ENCODE assay signal across 34 mouse cellular contexts in genomic region chr13:53753049-53753448, GRCm38 (mm10).
"Had no signal": no experiment of that assay in that cellular context is flagged by ENCODE, and none has a peak within 500 bp of the region (broad histone marks: within the 10 kb centered on the region; RNA-seq: fewer than 3 reads in every experiment).

No protein-coding gene starts in this region.

- H3K9me3 ChIP-seq: heart, embryonic 13.5 days; heart, embryonic 15.5 days; hindbrain, embryonic 10.5 days; hindbrain, embryonic 12.5 days; hindbrain, embryonic 13.5 days; hindbrain, embryonic 15.5 days; intestine, embryonic 15.5 days; kidney, embryonic 15.5 days had no signal

- ATAC-seq: hindbrain, embryonic 16.5 days; hindbrain, postnatal 0 days; inflammation-experienced regulatory T-cells, adult 6 months; intestine, embryonic 15.5 days; intestine, embryonic 16.5 days; intestine, postnatal 0 days had no signal

- H3K27me3 ChIP-seq: hindbrain, embryonic 12.5 days; hindbrain, embryonic 15.5 days; intestine, embryonic 15.5 days had no signal

- H3K9ac ChIP-seq: heart, embryonic 13.5 days; heart, embryonic 15.5 days; hindbrain, embryonic 12.5 days; hindbrain, embryonic 13.5 days; hindbrain, embryonic 14.5 days; hindbrain, embryonic 15.5 days; intestine, embryonic 15.5 days; kidney, embryonic 15.5 days had no signal

- H3K36me3 ChIP-seq: heart, embryonic 13.5 days; heart, embryonic 15.5 days; hindbrain, embryonic 10.5 days; hindbrain, embryonic 12.5 days; hindbrain, embryonic 13.5 days; hindbrain, embryonic 15.5 days; intestine, embryonic 15.5 days; kidney, embryonic 15.5 days had no signal

- H3K4me3 ChIP-seq: heart, embryonic 13.5 days; heart, embryonic 15.5 days; hindbrain, embryonic 10.5 days; hindbrain, embryonic 12.5 days; hindbrain, embryonic 13.5 days; hindbrain, embryonic 15.5 days; intestine, embryonic 15.5 days; kidney, embryonic 15.5 days; layer of hippocampus, adult 2 months; left cerebral cortex, adult 2 months had no signal

- H3K27ac ChIP-seq: heart, embryonic 13.5 days; heart, embryonic 15.5 days; hindbrain, embryonic 10.5 days; hindbrain, embryonic 12.5 days; hindbrain, embryonic 13.5 days; hindbrain, embryonic 14.5 days; hindbrain, embryonic 15.5 days; hindbrain, postnatal 0 days; intestine, embryonic 15.5 days; kidney, embryonic 15.5 days; kidney, postnatal 0 days; layer of hippocampus, adult 2 months; left cerebral cortex, adult 2 months had no signal

- H3K4me2 ChIP-seq: heart, embryonic 11.5 days; heart, embryonic 13.5 days; heart, embryonic 15.5 days; hindbrain, embryonic 12.5 days; hindbrain, embryonic 13.5 days; hindbrain, embryonic 14.5 days; hindbrain, embryonic 15.5 days; intestine, embryonic 15.5 days; kidney, embryonic 15.5 days had no signal

- DNase-seq: heart, postnatal 10 days; heart, postnatal 14 days; heart, postnatal 36 days; heart, postnatal 4 days; kidney, adult 11 months; kidney, adult 18-20 months; kidney, adult 2 months; kidney, adult 8-10 months; kidney, adult 9 months; kidney, postnatal 10 days; kidney, postnatal 14 days; kidney, postnatal 25 days; kidney, postnatal 36 days; kidney, postnatal 4 days; layer of hippocampus, adult 9-11 months; layer of hippocampus, postnatal 36 days had no signal

- H3K4me1 ChIP-seq: intestine, embryonic 15.5 days had no signal
